Mouse (Mus musculus): ENCODE data around the gene Ccdc126.
A peak's percentile ranks its signal among the peaks of the same experiment; 100 is the strongest.
"Not testable (repeated sequence)": the region's sequence is repeated elsewhere in the genome, so short reads cannot be mapped to it uniquely, and the experiment has no call there.

Gene Ccdc126

DNA sequence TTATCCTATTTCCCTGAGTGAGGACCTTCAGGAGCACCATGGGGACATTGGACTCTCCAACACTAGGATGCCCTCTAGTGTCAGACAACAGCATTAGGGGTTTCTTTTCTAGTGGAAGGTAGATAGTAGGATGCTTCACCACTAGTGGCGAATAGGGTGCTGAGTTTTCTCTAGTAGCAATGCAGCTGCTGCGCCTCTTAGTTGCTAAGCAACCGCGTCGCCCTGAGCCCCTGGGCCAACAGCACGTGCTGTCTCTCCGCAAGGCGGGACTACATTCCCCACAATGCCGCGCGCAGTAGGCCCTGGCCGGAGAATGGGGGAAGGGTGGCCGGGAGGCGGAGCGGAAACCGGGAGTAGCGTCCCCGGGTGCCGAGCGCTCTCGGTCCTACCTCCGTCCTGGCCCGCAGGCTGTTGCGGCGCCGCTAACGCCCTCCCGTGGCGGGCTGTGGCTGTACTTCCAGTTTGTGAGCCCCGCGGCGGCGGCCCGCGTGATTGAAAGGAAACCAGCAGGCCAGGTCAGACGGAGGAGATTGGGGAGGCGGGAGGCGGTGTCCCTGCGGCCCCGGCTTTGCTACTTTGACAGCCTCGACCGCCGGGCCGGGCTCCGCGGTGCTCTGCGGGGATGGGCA, at the start of gene Ccdc126:
Ccdc126 (plus strand) TSS at position 309 of the 629 bp plus-strand sequence.
- DNase-seq (ENCODE audit: low spot score): peak; percentile 97

DNA sequence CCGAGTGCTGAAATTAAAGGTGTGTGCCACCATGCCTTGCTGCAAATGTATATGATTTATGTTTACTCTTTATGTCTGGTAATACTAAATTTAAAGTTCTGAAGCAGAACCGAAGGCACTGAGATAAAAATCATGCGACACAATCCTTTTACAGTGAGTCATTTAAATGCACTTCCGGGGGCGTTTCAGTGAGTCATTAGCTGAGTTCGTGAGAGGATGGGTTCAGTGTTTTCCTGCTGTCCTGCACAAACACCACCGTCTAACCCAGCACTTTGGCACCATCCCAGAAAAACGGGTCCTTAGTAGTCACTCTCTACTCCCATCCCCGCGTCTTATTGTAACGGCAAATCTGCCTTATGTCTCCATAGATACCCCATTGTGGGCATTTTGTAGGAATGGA, 49.2 kb upstream of the Ccdc126 start:
- DNase-seq (ENCODE audit: low spot score): no peak

DNA sequence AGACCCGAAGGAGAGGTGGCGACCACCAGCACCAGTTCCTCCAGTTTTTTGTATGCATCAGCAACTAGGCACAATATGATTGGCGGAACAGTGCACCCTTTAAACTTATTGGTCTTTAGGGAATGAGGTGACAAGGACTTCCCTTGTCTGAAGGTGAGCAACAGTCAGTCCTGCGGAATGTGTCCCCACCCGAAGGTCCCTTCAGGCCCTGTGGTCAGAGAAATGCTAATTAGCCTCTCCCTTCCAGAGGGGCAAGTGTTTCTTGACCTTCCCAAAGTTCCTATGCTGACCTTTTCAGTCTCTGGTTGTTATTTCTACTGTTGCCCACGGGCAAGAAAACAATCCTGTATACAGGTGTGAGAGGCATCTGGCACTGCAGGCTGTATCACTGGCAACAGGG, 47.3 kb upstream of the Ccdc126 start:
- DNase-seq (ENCODE audit: low spot score): no peak

DNA sequence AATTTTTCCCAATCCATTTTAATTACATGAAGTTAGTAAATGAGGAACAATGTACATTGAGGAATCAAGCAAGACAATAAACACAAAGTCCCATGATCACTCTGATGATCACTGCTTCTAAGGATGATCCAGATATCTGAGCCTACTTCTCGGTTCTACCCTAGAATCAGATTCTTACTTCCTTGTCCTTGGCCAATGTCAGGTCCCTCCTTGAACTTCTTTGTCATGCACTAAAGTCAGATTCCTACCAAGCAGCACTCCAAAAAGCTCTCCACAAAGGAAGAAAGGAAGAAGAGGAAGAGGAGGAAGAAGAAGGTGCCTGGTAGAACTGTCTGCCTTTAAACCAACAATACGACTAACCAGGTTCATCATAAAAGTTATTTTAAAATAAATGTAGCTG, 46.2 kb upstream of the Ccdc126 start:
- DNase-seq (ENCODE audit: low spot score): no peak

DNA sequence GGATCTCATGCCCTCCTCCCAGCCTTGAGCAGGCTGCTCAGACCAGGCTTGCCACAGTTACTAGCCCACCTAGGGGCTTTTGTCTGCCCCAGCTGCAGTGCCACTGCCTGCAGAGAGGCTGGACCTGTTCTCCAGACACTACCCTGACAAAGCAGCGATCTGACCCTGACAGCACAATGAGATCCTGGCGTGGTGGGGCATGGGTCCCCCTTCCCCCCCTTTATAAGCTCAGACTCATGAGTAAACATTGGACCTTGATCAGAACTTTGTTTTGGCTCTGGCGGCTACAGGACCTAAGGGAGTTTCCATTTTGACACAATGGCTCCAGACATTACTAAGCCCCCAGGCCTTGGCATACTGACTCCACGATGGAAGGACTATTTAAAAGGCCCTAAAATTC, 45.1 kb upstream of the Ccdc126 start:
- DNase-seq (ENCODE audit: low spot score): no peak

DNA sequence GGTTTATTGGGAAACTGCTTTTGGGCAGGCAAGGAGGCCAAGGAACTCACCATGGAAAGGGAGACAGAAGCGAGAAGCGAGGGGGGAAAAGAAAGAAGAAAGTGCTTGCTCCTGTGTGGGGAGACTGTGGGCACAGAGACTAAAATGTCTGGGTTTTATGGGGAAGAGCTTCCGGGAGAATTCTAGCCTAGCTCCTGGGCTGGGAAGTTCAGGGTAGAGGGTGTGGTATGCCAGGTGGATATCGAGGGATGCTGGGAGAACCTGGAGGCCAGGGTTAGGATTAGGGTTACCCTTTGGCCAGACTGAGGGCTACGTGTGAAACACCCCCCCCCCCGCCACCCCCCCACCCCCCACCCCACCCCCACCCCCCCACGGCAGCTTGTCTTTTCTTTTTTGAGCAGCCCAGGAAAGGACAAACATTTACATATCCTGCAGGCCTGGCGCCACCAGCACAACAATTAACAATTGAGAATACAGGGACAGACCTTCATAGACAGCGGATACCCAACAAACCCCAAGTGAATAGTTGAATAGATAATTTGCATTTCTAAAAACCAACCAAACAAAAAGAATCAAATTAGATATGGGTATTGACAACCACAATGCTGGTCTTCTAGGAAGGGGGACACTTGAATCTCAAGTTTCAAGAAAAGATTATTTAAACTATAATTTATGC, 44.5 kb upstream of the Ccdc126 start:
- no peak for DNase-seq (ENCODE audit: low spot score)

DNA sequence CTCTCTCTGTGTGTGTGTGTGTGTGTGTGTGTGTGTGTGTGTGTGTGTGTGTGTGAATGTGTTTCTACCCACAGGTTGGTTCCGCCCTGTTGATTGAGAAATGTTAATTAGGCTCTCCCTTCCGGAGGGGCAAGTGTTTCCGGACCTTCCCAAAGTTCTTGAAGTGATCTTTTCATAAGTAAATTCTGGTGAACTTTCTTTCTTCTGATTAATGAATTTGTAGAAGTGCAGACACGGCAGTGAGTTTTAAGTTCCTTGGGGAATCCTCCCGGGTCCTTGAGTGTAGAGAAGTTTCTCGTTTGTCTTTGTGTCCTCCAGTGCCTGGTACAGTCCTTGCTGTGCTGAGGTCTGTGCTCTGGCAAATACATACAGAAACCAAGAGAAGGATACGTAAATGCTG, 43.8 kb upstream of the Ccdc126 start:
- DNase-seq (ENCODE audit: low spot score): no peak

DNA sequence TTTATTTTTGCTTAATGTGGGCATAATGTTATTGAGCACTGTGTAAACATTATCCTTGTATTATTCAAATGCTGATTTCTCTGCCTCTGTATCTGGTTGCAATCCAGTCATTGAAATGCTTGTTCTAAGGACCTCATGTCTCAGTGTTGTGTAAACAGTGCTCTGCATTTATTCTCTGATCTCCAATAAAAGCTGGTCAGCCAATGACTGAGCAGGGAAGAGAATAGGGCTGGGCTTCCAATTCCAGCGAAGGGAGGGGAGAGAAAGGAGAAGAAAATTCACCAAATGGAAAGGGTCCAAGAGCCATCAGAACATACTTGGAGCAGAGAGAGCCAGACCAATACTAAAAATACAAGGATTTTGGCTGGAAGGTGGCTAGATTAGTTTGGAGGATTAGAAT, 38.1 kb upstream of the Ccdc126 start:
- DNase-seq (ENCODE audit: low spot score): no peak

DNA sequence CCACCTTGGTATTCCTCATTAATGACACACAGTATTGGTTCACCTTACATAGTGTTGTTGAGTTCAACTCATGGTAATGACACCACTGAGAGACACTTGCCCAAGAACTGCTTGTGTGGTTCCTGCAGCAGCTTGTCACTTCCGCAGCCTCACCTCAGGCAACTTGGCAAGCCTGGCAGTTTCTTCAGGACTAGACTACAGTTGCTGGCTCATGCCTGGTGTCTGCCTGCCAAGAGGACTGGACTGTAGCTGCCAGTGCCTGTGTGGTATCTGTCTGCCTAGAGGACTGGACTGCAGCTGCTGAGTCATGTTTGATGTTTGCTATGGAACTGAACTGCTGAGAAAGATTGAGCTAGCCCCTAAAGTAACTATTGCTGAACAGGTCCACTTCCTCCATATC, 37.0 kb upstream of the Ccdc126 start:
- no peak for DNase-seq (ENCODE audit: low spot score)

DNA sequence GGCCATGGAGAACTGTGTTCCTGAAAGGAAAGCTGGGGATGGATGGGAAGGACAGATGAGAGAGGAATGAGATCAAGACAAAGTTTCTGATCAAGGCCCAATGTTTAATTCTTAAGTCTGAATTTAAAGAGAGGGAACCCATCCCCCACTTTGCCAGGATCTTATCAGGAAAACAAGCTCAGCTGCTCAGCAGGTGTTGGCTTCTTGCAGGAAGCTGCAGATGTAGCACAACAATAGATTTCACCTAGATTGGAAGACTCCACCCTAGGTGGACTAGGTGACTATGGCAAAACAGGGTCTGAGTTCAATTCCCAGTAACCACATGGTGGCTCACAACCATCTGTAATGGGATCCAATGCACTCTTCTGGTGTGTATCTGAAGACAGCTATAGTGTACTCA, 20.8 kb upstream of the Ccdc126 start:
- no peak for DNase-seq (ENCODE audit: low spot score)

DNA sequence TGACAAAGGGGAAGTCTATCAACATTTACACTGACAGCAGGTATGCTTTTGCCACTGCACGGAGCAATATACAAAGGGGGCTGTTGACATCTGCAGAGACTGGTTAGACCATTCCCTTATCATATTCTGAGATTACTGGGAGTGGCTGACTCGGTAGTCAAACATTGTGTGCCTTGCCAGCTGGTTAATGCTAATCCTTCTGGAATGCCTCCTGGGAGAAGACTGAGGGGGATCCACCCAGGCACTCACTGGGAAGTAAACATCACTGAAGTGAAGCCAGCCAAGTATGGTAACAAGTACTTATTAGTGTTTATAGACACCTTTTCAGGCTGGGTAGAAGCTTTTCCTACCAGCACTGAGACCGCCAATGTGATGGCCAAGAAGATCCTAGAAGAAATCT, 4.3 kb upstream of the Ccdc126 start:
- DNase-seq (ENCODE audit: low spot score): not testable (repeated sequence)

DNA sequence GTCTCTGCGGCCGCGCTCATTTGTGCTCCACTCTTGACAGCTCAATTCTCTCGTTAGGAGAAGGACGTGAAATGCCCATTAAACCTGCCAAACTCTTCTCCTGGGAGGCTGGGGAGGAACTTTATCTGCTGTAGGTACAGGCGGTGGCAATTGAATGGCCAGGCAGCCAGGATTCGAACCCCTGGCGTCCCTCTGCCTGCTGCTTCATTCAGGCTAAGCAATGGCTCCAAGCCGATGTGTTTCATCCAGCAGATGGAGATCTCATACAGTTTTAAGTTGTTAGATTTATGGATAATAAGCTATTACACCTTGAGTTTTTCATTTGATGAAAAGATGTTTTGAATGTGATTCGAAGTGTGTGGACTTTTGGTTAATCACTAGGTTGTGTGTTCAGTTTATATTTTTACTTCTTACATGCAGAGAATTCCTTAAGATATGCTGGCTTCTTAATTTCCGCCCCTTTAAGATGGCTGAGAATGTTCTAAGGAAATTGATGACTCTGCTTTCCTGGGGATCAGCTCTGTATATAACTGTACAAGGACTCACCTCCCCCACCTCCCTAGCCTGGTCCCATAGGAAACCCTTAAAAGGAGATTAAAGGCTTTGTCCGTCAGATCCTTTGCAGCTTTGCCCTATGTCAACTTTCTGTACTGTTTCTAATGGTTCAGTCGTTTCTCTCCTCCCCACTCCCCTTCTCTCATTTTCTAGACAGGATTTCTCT, 681 bp downstream of the Ccdc126 start:
- DNase-seq (ENCODE audit: low spot score): no peak

DNA sequence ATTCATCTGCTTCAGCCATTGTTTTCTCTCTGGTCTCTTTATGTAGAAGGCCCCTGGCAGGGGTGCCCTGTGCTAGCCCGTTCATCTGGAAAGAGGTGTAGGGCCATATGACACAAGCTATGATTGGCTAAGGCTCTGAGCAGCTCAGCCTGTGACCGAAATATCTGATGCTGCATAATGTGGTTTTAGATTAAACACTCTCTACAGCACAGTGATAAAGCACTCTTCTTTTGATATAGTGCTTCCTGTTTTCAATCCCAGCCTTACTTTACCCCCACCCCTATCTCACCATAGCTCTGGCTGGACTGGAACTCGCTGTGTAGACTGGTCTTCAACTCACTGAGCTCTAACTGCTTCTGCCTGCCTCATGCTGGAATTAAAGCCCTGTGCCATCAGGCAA, 2.3 kb downstream of the Ccdc126 start:
- DNase-seq (ENCODE audit: low spot score): no peak

DNA sequence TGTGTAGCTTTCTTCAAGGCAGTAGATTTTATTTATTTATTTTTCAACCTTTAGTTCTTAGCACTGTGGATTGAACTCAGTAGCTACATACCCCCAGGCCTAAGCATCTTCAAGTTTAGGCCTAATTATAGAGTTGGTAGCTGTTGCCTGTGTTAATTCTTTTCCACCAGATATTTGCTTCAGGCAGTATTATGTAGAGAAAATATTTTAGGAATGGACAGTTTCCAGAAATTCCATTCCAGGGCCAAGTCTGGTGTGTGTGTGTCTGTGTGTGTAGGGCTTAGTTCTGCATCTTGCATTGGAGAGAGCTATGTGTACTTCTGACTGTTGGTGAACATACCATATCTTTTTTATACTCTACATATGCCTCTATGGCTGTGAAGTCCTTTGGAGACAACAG, 3.0 kb downstream of the Ccdc126 start:
- no peak for DNase-seq (ENCODE audit: low spot score)

DNA sequence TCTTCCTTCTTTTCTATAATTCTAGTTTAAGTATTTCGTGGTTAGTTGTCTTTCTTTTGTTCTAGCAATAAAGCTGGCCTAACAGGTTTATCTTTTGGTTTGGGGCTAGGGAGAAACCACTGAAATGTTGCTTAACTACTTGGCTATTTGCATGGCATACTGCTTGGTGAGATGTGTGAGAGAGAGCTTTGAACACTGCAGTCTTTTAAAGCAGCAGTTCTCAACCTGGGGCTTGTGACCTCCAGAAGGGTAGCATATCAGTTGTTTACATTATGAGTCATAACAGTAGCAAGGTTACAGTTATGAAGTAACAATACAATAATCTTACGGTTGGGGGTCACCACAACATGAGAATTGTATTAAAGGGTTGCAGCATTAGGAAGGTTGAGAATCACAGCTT, 3.9 kb downstream of the Ccdc126 start:
- no peak for DNase-seq (ENCODE audit: low spot score)

DNA sequence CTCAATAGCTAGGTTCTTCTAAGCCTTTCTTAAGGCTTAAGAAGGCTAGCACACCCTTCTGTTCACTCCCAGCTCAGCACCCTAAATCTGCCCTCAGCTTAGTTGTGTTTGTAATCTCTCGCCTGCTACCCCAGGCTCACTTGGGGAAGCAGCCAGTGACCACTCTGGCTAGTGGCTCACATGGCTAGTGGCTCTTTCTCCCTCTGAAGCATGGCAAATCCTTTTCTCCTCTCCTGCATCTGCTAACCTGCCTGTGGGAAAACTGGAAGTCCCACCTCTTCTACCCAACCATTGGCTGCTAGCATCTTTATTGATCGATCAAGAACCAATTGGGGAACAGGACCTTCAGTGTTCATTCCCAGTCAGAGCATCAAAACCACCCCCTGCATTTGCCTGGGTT, 5.5 kb downstream of the Ccdc126 start:
- DNase-seq (ENCODE audit: low spot score): no peak

DNA sequence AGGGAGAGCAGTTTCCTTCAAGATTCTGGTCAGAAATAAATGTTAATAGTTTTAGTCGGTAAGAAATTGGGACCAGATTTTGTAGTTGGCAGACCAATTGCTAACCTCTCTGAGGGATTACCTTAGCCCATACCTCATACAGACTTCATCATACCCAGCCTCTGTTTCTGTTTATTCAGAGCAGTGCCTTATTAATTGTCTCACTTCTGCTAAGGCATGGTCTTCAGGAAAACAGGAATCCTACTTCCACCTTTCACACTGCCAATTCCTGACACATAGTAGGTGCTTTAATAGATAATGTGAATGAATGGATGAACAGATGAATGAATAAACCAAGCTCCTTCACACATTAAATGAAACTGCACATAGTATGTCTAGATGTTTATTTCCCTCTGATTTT, 6.2 kb downstream of the Ccdc126 start:
- DNase-seq (ENCODE audit: low spot score): no peak

DNA sequence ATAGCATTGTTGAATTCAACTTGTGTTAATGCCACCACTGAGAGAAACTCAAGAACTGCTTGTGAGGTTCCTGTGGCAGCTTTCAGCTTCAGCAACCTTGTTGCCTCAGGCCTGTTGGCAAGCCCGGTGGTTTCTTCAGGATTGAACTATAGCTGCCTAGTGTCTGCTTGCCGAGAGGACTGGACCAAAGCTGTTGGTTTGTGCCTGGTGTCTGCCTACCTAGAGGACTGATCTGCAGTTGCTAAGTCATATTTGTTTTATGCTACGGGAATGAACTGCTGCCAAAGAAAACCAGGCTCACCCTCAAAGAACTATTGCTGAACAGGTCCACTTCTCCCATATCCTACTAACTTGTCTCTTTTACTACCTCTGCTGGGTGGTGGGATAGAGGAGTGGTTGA, 7.8 kb downstream of the Ccdc126 start:
- no peak for DNase-seq (ENCODE audit: low spot score)

DNA sequence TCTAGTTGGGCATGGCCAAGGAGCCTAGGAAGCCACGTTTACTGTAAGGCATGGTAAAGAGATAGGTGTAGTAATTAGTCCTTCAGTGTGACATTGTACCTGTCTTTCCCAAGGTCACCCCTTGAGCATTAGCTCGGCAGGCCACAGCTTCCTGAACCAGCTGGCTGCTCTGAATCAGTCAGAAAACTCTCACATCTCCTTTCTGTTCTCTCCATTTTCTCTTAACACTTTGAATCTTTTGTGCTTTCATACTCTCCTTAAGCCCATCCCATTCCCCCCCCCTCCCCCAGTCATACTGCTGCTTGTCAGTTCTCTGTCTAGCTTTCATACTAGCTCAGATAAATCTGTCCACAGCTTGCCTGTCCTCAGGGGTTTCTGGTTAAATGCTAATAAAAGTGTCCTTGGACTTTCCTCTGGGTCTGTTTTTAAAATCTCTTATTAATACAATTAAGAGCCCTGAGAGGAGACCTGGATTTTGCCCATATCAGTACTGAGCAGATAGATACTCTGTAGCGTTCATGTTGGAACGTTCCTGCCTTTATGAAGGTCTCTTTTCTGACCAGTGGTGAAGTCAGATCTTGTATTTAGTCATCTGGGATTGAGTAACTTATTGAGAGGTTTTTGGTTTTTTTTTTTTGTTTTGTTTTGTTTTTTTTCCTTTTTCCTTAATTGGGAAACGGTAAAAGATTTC, 12.4 kb downstream of the Ccdc126 start:
- DNase-seq (ENCODE audit: low spot score): no peak

DNA sequence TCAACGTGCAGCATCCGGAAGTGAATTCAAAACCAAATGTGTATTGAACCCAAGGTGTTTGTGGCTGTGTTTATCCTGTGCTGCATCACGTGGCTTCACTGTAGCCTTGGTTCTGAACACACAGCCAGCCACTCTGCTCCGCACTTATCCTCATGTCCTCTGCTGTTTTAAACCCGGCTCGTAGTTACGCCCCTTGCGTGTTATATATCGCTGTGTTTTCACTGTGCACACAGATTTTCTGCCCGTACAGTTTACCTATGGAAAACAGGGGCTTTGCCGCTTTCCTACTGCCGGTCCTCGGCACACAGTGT, 12.9 kb downstream of the Ccdc126 start:
- DNase-seq (ENCODE audit: low spot score): no peak

DNA sequence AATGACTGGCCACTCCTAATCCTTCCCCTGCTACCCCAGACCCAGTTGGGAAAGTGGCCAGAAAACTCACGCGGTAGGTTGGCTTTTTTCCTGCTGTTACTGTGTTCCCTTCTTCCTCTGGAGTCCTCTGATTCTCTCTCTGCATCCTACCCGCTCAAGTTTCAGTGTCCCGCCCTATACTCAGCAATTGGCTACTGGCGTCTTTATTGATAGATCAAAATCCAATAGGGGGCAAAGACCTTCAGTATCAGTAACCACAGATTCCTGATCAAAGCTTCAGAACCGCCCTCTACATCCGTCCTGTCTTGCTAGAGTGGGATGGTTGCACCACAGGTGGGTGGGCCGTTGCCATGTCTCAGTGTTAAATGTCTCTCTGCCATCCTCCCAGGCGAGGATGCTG, 19.5 kb downstream of the Ccdc126 start:
- no peak for DNase-seq (ENCODE audit: low spot score)

DNA sequence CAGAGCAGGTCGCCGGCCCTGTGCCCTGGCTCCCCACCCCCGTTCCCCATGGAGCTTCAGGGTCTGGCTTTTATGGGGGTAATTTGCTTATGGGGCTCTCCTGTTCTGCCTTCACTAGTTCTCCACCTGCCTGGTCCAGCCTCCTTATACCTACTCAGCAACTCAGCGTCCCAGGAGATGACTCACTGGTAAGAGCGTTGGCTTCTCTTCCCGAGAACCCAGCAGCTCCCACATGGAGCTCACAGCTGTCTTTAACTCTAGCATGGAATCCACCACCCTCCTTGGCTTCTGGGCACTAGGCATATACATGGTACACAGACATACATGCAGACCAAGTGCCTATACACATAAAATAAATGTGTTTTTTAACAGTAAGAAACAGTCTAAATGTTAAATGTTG, 20.1 kb downstream of the Ccdc126 start:
- no peak for DNase-seq (ENCODE audit: low spot score)

All from testis, postnatal 14 days (tissue).